In genomic region chr3:98741043-98741442, GRCm38 (mm10) we compare ENCODE assay signal across 18 mouse cellular contexts. TPM values are rescaled to one million over a fixed set of nuclear protein-coding genes. Genes with fewer than 3 reads are reported as not detected.
DNase-seq lines count a peak whose midpoint lies in the region; ATAC-seq and TF ChIP-seq lines count a peak whose summit lies in the region.
"Not testable (repeated sequence)": the region's sequence is repeated elsewhere in the genome, so short reads cannot be mapped to it uniquely, and the experiment has no call there.
"Had no signal": no experiment of that assay in that cellular context is flagged by ENCODE, and none has a peak within 500 bp of the region (broad histone marks: within the 10 kb centered on the region; RNA-seq: fewer than 3 reads in every experiment).

No protein-coding gene starts in this region.

- not testable (repeated sequence) for H3K27me3 ChIP-seq in forebrain, postnatal 0 days (ENCODE audit: insufficient read depth, low read length); intestine, postnatal 0 days (replicated peaks; ENCODE audit: control insufficient read depth, insufficient read depth, low read length); liver, postnatal 0 days (ENCODE audit: insufficient read depth, low read length)

- not testable (repeated sequence) for H3K36me3 ChIP-seq in forebrain, postnatal 0 days (ENCODE audit: insufficient read depth); intestine, postnatal 0 days (ENCODE audit: control insufficient read depth, insufficient read depth); liver, postnatal 0 days (replicated peaks; ENCODE audit: insufficient read depth, low read length)

- TF ChIP-seq EP300 in liver, postnatal 0 days (IDR thresholded peaks at IDR 0.05; ENCODE audit: low read depth) = not testable (repeated sequence)

- H3K27ac ChIP-seq in forebrain, postnatal 0 days (ENCODE audit: low read depth, low read length); intestine, postnatal 0 days (ENCODE audit: low read depth, low read length); layer of hippocampus, adult 2 months; liver, postnatal 0 days (ENCODE audit: low read depth): not testable (repeated sequence)

- not testable (repeated sequence) for H3K4me1 ChIP-seq in forebrain, postnatal 0 days (ENCODE audit: insufficient read depth); intestine, postnatal 0 days (replicated peaks; ENCODE audit: control insufficient read depth, insufficient read depth, low read length); liver, postnatal 0 days (ENCODE audit: insufficient read depth)

- H3K4me3 ChIP-seq in forebrain, postnatal 0 days (ENCODE audit: low read depth, low read length); intestine, postnatal 0 days (ENCODE audit: low read depth, low read length); layer of hippocampus, adult 2 months; liver, postnatal 0 days (ENCODE audit: low read depth, low read length): not testable (repeated sequence)

- TF ChIP-seq CTCF in forebrain, postnatal 0 days (IDR thresholded peaks at IDR 0.05; ENCODE audit: low read depth) = not testable (repeated sequence)
- peak; percentile 37 for TF ChIP-seq CTCF in intestine, postnatal 0 days (IDR thresholded peaks at IDR 0.05; ENCODE audit: low read depth)
- peak; percentile 59 for TF ChIP-seq CTCF in layer of hippocampus, adult 2 months (conservative IDR thresholded peaks at IDR 0.05)
- TF ChIP-seq CTCF in liver, postnatal 0 days (IDR thresholded peaks at IDR 0.05; ENCODE audit: low read depth) = 0 out of 2 replicates have a peak, but pooled peaks have one; percentile 12

- WGBS in forebrain, postnatal 0 days = 65% methylated on average over 1 of the region's 1 CpGs
- 64% methylated on average over 1 of the region's 1 CpGs for WGBS in intestine, postnatal 0 days
- WGBS in liver, postnatal 0 days (ENCODE audit: insufficient replicate concordance) = 57% methylated on average over 1 of the region's 1 CpGs

- DNase-seq in forebrain, postnatal 0 days; layer of hippocampus, adult 2 months (ENCODE audit: low spot score in 2 of 2); liver, postnatal 0 days: not testable (repeated sequence)

- not testable (repeated sequence) for H3K4me2 ChIP-seq in forebrain, postnatal 0 days (ENCODE audit: low read depth); intestine, postnatal 0 days (replicated peaks; ENCODE audit: low read depth); liver, postnatal 0 days (ENCODE audit: low read depth, low read length)

- H3K9me3 ChIP-seq in forebrain, postnatal 0 days (ENCODE audit: low read length); intestine, postnatal 0 days (ENCODE audit: control insufficient read depth); liver, postnatal 0 days (ENCODE audit: low read length): not testable (repeated sequence)

- H3K9ac ChIP-seq in forebrain, postnatal 0 days; intestine, postnatal 0 days (ENCODE audit: low read depth, low read length); liver, postnatal 0 days (replicated peaks): not testable (repeated sequence)

- 0 out of 2 replicates have a peak, but pooled peaks have one; percentile 34 for ATAC-seq in forebrain, postnatal 0 days
- not testable (repeated sequence) for ATAC-seq in intestine, postnatal 0 days; liver, postnatal 0 days

RNA-seq across cellular contexts. Expression of gene Hsd3b2, which starts 16.7 kb away (rescaled TPM):
- total RNA-seq in forebrain, postnatal 0 days (2014; rRNA removed) = not detected in 2 replicates
- 0.11 TPM in 1 of 2 replicates, not detected in the other for polyA plus RNA-seq in forebrain, postnatal 0 days (2015; fragmentation: Nextera tagmentation; extraction: Ambion mirVana)
- polyA plus RNA-seq in intestine, postnatal 0 days (2015; fragmentation: Nextera tagmentation; extraction: Ambion mirVana) = 1.4 and 1.5 TPM in 2 replicates
- total RNA-seq in layer of hippocampus, adult 2 months (2021) = under 1 TPM in 1 of 2 experiments, not detected in 1; 0.10 TPM
- polyA plus RNA-seq in liver, postnatal 0 days (2015; fragmentation: Nextera tagmentation; extraction: Ambion mirVana) = 2.0 and 2.1 TPM in 2 replicates
- total RNA-seq: adrenal gland, adult 18-20 months; MEL had no signal
- polyA plus RNA-seq: activated CD4-positive, CD25-positive, alpha-beta regulatory T cell, adult 4 months; embryonic facial prominence, embryonic 10.5 days; embryonic facial prominence, embryonic 12.5 days; embryonic facial prominence, embryonic 14.5 days; forebrain, embryonic 11.5 days; forebrain, embryonic 15.5 days had no signal

RNA-seq across cellular contexts. Expression of gene Hsd3b3, which starts 21.9 kb away (rescaled TPM):
- total RNA-seq in forebrain, postnatal 0 days (2014; rRNA removed) = not detected in 2 replicates
- 0.05 TPM in 1 of 2 replicates, not detected in the other for polyA plus RNA-seq in forebrain, postnatal 0 days (2015; fragmentation: Nextera tagmentation; extraction: Ambion mirVana)
- 52.9 and 53.2 TPM in 2 replicates for polyA plus RNA-seq in intestine, postnatal 0 days (2015; fragmentation: Nextera tagmentation; extraction: Ambion mirVana)
- total RNA-seq in layer of hippocampus, adult 2 months (2021) = not detected
- polyA plus RNA-seq in liver, postnatal 0 days (2015; fragmentation: Nextera tagmentation; extraction: Ambion mirVana) = 83.5 and 99.1 TPM in 2 replicates
- total RNA-seq: adrenal gland, adult 18-20 months; adrenal gland, adult 8-10 months; adrenal gland, postnatal 36 days; ES-E14; MEL had no signal
- polyA plus RNA-seq: C2C12; cerebellum, adult 2 months; cortical plate, adult 2 months; embryonic facial prominence, embryonic 14.5 days; forebrain, embryonic 11.5 days had no signal

Comparison
In these comparisons a context has a peak if more than half of its experiments do, and no peak if none do; other contexts are left out.
1. RNA of gene Hsd3b3, which starts 21.9 kb away (polyA plus RNA-seq): 83.5 to 99.1 TPM in liver, postnatal 0 days and 52.9 to 53.2 TPM in intestine, postnatal 0 days; 0.05 TPM in forebrain, postnatal 0 days; every median in the first group is over 10 times any median in the second.